Mouse (Mus musculus): ENCODE results near the gene Fitm2.

- TF ChIP-seq NRF1 (IDR thresholded peaks at IDR 0.05; ENCODE audit: insufficient read depth, low read depth, low read length, poor library complexity, severe bottlenecking) (no peak), GABPA (IDR thresholded peaks at IDR 0.05; ENCODE audit: low read depth, low read length) (no peak), TBP (IDR thresholded peaks at IDR 0.05; ENCODE audit: low read depth, low read length) (no peak), CTCF (IDR thresholded peaks at IDR 0.05 in 2 of 3, conservative IDR thresholded peaks at IDR 0.05 in 1 of 3; ENCODE audit: control insufficient read depth in 1 of 3, insufficient read depth in 1 of 3, low read depth in 2 of 3, low read length in 3 of 3, poor library complexity in 1 of 3, severe bottlenecking in 1 of 3) (no peak), POLR2A (IDR thresholded peaks at IDR 0.05; ENCODE audit: control insufficient read depth in 1 of 2, insufficient read depth in 1 of 2, low read depth in 1 of 2, low read length in 2 of 2, poor library complexity in 1 of 2) (no peak), EP300 (IDR thresholded peaks at IDR 0.05; ENCODE audit: low read depth in 1 of 2, low read length in 2 of 2) (no peak), TAL1 (IDR thresholded peaks at IDR 0.05; ENCODE audit: low read length) (no peak), MAFK (IDR thresholded peaks at IDR 0.05; ENCODE audit: borderline replicate concordance, low read depth, low read length) (no peak), GATA1 (IDR thresholded peaks at IDR 0.05; ENCODE audit: low read depth, low read length) (no peak), ZMIZ1 (IDR thresholded peaks at IDR 0.05; ENCODE audit: low read depth, low read length) (no peak), CHD1 (IDR thresholded peaks at IDR 0.05; ENCODE audit: low read depth, low read length) (no peak), JUND (IDR thresholded peaks at IDR 0.05; ENCODE audit: low read depth, low read length) (no peak), MAX (IDR thresholded peaks at IDR 0.05; ENCODE audit: low read length) (no peak)
These were observed 8.4 kb downstream of the Fitm2 start for GRCm38 (mm10) chr2:163463998-163464397.
